Mouse (Mus musculus) embryo, embryonic 11.5 days (tissue): ENCODE measurements around the gene Iqgap2.

Experiments
- DNase-seq: peaks from one replicate; pipeline ENCODE4 v3.0.0-alpha.2; 2012; ENCODE audit warnings: low read depth, low spot score

Gene Iqgap2

GRCm38 (mm10) chr13:95884455-95884854 is 7.3 kb downstream of the Iqgap2 start:
- no peak for DNase-seq

DNA sequence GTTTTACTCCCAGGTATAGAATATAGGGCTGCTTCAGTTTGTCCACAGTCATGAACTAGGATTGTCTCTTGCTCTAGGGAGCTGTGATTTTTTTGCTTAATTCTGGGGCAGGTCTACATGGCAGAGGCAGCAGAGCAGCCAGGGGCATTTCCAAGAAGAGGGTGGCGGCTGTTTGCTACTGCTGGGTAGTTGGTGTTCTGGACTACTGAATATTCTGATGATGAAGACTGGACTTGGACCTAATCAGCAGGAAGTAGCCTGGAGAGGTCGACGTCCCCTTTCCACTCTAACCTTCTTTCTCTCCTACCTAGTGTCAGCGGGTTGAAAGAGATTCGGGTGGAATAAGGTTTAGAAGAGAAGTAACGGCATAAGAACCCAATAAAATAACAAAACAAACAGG is 9.7 kb downstream of the Iqgap2 start:
- DNase-seq: no peak

DNA sequence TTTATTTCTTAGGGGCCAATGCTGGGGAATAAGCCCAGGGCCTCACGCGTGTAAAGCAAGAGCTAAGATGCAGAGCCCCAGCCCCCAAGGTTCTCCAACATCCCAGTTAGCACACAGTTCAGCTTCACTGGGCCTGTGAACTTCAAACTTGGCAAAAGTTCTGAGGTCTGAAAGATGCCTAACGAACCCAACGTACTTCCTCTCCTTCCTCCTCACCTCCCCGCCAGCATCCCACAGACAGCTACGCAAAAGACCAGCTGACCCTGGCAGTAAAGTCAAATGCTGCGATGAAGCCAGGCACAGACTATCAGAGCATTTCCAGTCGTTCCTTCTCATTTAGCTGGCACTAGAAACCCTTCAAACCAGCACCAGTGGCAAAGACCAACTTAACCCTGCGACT is 10.3 kb downstream of the Iqgap2 start:
- no peak for DNase-seq

DNA sequence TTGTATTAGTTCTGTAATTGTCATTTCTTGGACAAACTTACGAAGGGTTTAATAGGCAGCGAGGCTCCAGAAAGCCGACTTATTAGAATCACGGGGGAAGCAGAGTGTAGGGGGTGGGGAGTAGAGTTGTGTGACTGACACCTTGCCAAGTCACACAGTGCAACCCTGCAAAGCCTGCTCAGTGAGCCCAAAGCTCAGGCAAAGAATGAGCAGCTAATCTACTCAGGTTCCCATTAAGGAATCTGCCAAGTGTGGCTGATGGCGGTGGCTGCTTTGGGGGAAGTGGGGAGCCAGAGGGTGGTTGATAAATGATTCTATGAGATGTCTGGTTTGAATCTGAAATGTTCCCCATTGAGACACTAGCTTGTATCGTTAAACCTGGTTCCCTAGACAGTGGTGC is 11.1 kb downstream of the Iqgap2 start:
- no peak for DNase-seq

- DNase-seq: no peak
Observed at GRCm38 (mm10) chr13:95871993-95872392, 19.7 kb downstream of the Iqgap2 start.

GRCm38 (mm10) chr13:95870626-95871025 is 21.1 kb downstream of the Iqgap2 start:
- no peak for DNase-seq

DNA sequence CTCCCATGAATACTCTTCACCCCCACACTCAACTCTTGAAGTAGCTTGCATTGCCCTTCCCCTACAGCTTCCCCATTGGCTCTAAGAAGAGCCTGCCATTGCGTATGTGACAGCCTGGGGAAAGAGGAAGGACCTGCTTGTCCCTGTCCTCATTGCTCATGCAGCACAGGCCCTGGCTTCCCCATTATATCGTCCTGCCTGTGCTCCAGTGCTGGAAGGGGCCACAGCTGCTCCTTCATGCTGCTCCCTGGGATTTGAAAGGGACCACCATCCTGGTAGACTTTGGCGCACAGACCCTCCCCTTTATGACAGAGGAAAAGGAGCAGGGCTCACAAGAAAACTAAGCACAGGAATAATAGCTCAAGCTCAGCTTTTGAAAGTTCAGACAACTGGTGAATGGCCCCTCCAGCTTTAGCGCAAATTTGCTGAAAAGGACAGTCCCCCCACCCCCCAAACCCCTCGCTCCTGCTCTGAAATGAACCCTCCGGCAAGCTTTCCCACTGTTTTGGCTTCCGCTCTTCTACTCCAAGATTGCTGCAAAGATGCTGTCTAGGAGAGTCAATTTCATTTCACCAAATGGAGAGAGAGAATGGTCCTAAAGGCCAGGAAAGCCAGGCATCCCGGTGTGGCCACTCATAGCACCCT is 22.7 kb downstream of the Iqgap2 start:
- no peak for DNase-seq

- DNase-seq: no peak
Observed at GRCm38 (mm10) chr13:95862201-95862600, 29.5 kb downstream of the Iqgap2 start.

- DNase-seq: no peak
Observed at GRCm38 (mm10) chr13:95859271-95859670, 32.5 kb downstream of the Iqgap2 start.

- no peak for DNase-seq
Observed at GRCm38 (mm10) chr13:95858866-95859265, 32.9 kb downstream of the Iqgap2 start.

GRCm38 (mm10) chr13:95855537-95855936 is 36.2 kb downstream of the Iqgap2 start:
- DNase-seq: no peak

DNA sequence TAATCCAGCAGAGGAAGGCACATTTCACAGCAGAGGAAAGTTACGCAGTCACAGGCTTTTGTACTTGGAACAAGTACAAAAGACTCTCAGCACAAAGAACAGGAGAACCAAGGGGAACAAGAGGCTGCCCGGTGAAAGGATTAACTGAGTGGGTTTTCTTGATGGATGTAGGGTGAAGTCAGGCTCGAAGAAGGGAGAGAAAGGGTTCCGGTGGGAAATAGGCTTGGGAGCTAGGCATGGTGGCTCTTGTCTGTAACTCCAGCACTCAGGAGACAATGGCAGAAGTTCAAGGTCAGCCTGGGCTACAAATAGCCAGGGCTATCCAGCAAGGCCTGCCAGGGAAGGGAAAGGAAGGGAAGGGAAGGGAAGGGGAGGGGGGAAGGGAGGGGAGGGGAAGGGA is 40.1 kb downstream of the Iqgap2 start:
- DNase-seq: no peak

- DNase-seq: no peak
Observed at GRCm38 (mm10) chr13:95850451-95850850, 41.3 kb downstream of the Iqgap2 start.

GRCm38 (mm10) chr13:95849501-95850007 is 42.2 kb downstream of the Iqgap2 start:
- DNase-seq: no peak

DNA sequence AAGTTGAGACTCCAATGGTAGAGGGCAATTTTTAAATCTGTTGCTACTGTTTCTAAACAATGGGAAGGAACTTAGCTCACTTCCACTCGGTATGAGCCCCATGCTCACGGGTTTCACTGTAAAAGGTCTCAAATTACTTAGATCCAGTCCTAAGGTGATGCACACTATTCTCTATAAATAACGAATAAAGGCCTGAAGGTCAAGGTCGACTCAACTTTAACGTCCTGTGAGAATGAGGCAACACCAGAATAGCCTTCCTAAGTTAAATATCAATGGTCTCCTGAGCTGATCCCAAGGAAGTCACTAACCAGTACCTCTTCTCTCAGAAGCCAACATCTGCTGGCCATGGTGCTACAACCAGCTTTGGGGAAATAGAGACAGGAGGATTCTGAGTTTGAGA is 45.4 kb downstream of the Iqgap2 start:
- no peak for DNase-seq

DNA sequence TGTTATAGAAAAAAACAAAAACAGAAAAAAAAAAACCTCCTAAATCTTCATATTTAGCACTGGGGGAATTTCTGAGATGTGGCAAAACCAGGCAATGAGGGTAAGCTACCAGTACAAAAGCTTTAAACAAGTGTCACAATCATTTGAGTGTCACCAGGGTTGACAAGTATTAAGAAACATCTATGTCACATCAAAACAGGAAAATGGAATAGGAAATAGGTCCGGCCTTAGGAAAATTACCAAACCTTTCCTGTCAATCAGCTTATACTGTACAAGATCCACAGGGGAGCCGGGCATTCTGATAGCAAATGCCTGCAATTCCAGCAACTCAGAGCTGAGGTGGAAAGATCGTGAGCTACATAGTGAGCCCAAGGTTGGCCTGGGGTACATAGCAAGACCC is 46.8 kb downstream of the Iqgap2 start:
- no peak for DNase-seq

- DNase-seq: no peak
Observed at GRCm38 (mm10) chr13:95843411-95844026, 48.2 kb downstream of the Iqgap2 start.

DNA sequence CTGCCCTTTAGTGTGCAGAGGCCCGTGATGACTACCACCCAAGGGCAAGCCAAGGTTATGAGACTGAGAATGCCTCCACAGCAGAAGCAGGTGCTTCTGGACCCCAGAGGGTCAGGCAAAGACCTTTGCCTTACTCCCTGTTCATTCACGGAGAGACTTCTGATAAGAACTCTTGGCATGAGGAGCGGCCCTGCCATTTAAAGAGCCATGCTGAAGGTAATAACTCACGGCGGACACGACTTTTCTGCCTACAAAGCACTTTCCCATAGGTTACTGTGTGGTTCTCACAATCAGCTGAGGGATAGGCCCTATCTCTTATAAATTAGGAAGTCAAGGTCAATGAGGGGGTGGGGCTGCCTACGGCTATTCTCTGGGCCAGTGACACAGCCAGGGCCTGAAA is 48.9 kb downstream of the Iqgap2 start:
- no peak for DNase-seq

GRCm38 (mm10) chr13:95841946-95842345 is 49.8 kb downstream of the Iqgap2 start:
- DNase-seq: no peak

DNA sequence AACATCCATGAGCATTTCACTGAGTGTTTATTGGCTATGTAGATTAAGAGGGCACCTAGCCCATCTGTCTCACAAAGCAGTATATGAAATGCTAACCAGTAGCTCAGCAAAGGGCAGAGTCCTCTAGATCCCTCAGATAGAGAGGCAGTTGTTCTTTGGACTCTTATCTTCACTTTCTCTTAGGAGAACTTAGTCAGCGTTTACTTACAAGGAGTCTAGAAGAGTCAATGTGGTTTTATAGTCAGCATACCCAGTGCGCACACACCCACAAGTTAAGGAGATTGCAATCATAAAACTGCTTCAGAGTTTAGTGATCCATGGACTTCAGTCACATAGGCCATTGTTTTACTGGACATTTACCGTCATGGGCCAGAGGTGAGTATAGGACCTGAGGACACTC is 54.8 kb downstream of the Iqgap2 start:
- DNase-seq: no peak

DNA sequence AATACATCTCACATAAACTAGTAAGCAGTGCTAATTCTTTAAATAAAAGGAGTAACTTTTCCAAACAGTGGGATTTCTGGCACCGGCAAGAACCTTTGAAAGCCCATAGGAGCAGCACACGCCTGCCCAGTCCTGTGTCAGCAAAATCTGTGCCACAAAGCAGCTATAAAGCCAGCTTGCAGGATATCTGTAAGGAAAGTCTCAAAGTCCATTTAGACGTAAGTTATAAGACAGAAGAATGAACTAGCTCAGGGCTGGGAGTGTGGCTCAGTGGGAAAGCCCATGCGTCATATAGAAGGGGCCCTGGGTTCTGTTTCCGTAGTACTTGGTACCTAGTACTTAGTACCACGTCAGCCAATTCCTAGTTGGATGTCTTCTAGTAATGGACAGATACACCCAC is 58.2 kb downstream of the Iqgap2 start:
- DNase-seq: no peak

GRCm38 (mm10) chr13:95832712-95833111 is 59.0 kb downstream of the Iqgap2 start:
- no peak for DNase-seq

GRCm38 (mm10) chr13:95831760-95832159 is 60.0 kb downstream of the Iqgap2 start:
- DNase-seq: no peak
